Mouse (Mus musculus) embryonic fibroblast, embryonic 13.5 days (primary cell): ENCODE measurements around the gene Unc45b.

Source experiments
- CTCF ChIP-seq: IDR thresholded peaks from 2 replicates; pipeline ENCODE4 v1.5.1; 2011; ENCODE audit warnings: mild to moderate bottlenecking, control low read depth, low read length, moderate library complexity, borderline replicate concordance; ENCODE audit not compliant: insufficient read depth
- POLR2A ChIP-seq: IDR thresholded peaks from 2 replicates; pipeline ENCODE4 v1.6.1; 2011; ENCODE audit warnings: low read depth, mild to moderate bottlenecking, control low read depth, low read length, moderate library complexity

DNA sequence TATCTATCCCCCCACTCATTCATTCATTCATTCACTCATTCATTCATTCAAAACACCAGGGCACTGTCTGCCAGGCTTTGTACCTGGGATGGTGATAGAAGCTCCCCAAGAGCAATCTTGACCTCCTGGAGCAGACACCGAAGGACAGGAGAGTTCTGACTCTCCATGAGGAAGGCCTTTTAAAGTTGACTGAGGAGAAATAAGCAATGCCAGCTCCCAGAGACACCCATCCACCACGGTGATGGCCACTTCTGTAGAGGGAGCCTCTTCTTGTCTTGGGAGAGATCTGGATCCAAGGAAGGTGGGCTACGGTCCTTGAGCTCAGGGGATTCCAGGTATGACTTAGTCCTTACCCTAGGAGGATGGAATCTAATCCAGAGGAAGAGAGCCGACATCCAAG is at the start of gene Unc45b:
- no peak for TF ChIP-seq CTCF
- TF ChIP-seq POLR2A: no peak
